Mouse (Mus musculus): Measurements from ENCODE around the gene Rtf2.

DNA sequence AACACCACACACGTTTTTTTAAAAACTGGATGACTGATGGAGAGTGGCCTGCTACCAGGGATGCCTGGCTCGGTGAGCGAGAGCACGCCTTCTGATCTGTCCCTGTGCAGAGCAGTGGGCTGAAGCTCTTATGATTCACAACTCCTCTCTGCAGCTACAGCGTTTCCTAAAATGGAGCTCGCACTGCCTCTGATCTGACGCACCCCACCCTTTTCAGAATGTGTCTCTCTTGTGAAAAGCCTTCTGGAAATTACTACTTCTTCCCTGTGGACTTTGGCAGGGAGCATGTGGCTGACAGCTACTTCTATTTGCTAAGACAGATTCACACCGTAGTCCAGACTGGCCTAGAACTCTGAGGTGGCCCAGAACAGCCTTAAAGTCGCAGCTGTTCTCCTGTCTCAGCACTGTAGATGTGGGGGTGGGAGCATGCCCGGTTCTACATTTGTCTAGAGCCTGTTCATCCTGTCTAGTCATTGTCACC, 48.3 kb upstream of the Rtf2 start:
- TF ChIP-seq GATA1 (IDR thresholded peaks at IDR 0.05; ENCODE audit: low read length) (no peak), TAL1 (IDR thresholded peaks at IDR 0.05; ENCODE audit: low read length) (no peak)
